Mouse (Mus musculus): ENCODE measurements around the gene Msrb3. TPM values are rescaled to one million over a fixed set of nuclear protein-coding genes. Genes with fewer than 3 reads are reported as not detected.

Gene Msrb3
- total RNA-seq, 2 experiments from 2014 or later: 4.2 to 4.3 TPM

GRCm38 (mm10) chr10:120900096-120900495 is 1.2 kb upstream of the Msrb3 start:
- DNase-seq (ENCODE audit: extremely low spot score in 1 of 2, low spot score in 1 of 2): no peak

GRCm38 (mm10) chr10:120898357-120898756 is 544 bp downstream of the Msrb3 start:
- DNase-seq (ENCODE audit: extremely low spot score in 1 of 2, low spot score in 1 of 2): no peak

- no peak for DNase-seq (ENCODE audit: extremely low spot score in 1 of 2, low spot score in 1 of 2)
Measured at GRCm38 (mm10) chr10:120895899-120896289, 3.0 kb downstream of the Msrb3 start.

GRCm38 (mm10) chr10:120894978-120895898 is 3.7 kb downstream of the Msrb3 start:
- DNase-seq (ENCODE audit: extremely low spot score in 1 of 2, low spot score in 1 of 2): no peak

- DNase-seq (ENCODE audit: extremely low spot score in 1 of 2, low spot score in 1 of 2): no peak
Measured at GRCm38 (mm10) chr10:120893938-120894337, 5.0 kb downstream of the Msrb3 start.

- no peak for DNase-seq (ENCODE audit: extremely low spot score in 1 of 2, low spot score in 1 of 2)
Measured at GRCm38 (mm10) chr10:120891131-120891530, 7.8 kb downstream of the Msrb3 start.

- DNase-seq (ENCODE audit: extremely low spot score in 1 of 2, low spot score in 1 of 2): no peak
Measured at GRCm38 (mm10) chr10:120890592-120890991, 8.3 kb downstream of the Msrb3 start.

GRCm38 (mm10) chr10:120888531-120888930 is 10.4 kb downstream of the Msrb3 start:
- DNase-seq (ENCODE audit: extremely low spot score in 1 of 2, low spot score in 1 of 2): no peak

GRCm38 (mm10) chr10:120884220-120884619 is 14.7 kb downstream of the Msrb3 start:
- DNase-seq (ENCODE audit: extremely low spot score in 1 of 2, low spot score in 1 of 2): no peak

GRCm38 (mm10) chr10:120883732-120884131 is 15.2 kb downstream of the Msrb3 start:
- no peak for DNase-seq (ENCODE audit: extremely low spot score in 1 of 2, low spot score in 1 of 2)

- DNase-seq (ENCODE audit: extremely low spot score in 1 of 2, low spot score in 1 of 2): no peak
Measured at GRCm38 (mm10) chr10:120883069-120883415, 15.9 kb downstream of the Msrb3 start.

- no peak for DNase-seq (ENCODE audit: extremely low spot score in 1 of 2, low spot score in 1 of 2)
Measured at GRCm38 (mm10) chr10:120882347-120883068, 16.4 kb downstream of the Msrb3 start.

- no peak for DNase-seq (ENCODE audit: extremely low spot score in 1 of 2, low spot score in 1 of 2)
Measured at GRCm38 (mm10) chr10:120876549-120877270, 22.2 kb downstream of the Msrb3 start.

- DNase-seq (ENCODE audit: extremely low spot score in 1 of 2, low spot score in 1 of 2): peak; percentile 74 to 95
Measured at GRCm38 (mm10) chr10:120875672-120876463, 23.0 kb downstream of the Msrb3 start.

- DNase-seq (ENCODE audit: extremely low spot score in 1 of 2, low spot score in 1 of 2): no peak
Measured at GRCm38 (mm10) chr10:120874261-120874660, 24.6 kb downstream of the Msrb3 start.

GRCm38 (mm10) chr10:120873646-120874201 is 25.2 kb downstream of the Msrb3 start:
- DNase-seq (ENCODE audit: extremely low spot score in 1 of 2, low spot score in 1 of 2): no peak

- peak in 1 of 2 experiments; percentile 50 for DNase-seq (ENCODE audit: extremely low spot score in 1 of 2, low spot score in 1 of 2)
Measured at GRCm38 (mm10) chr10:120872483-120872862, 26.4 kb downstream of the Msrb3 start.

GRCm38 (mm10) chr10:120871630-120872482 is 27.0 kb downstream of the Msrb3 start:
- DNase-seq (ENCODE audit: extremely low spot score in 1 of 2, low spot score in 1 of 2): no peak

- no peak for DNase-seq (ENCODE audit: extremely low spot score in 1 of 2, low spot score in 1 of 2)
Measured at GRCm38 (mm10) chr10:120871096-120871495, 27.8 kb downstream of the Msrb3 start.

Measured in layer of hippocampus, postnatal 25 days (tissue).